Comparison of ENCODE assay signal across 12 mouse cellular contexts in the genomic region with DNA sequence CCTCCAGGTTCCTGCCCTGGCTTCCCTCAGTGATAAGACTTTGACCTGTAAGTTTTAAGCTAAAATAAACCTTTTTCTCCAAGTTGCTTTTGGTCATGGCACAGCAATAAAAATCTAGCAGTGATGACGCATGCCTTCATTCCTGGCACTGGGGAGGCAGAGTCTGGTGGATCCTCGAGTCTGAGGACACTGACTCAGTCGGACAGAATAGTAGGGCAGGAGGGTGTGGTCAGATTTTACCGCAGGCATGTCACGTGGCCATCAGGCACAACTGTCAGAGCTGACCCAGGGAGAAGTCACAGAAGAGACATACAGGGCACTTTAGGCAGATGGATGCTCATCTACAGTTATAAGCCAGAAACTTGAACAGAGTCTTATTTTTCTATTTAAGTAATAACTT. TPM values are rescaled to one million over a fixed set of nuclear protein-coding genes. Genes with fewer than 3 reads are reported as not detected.
DNase-seq lines count a peak whose midpoint lies in the region; ATAC-seq and TF ChIP-seq lines count a peak whose summit lies in the region.
"Had no signal": no experiment of that assay in that cellular context is flagged by ENCODE, and none has a peak within 500 bp of the region (broad histone marks: within the 10 kb centered on the region; RNA-seq: fewer than 3 reads in every experiment).

No protein-coding gene starts in this region.

- no peak overlapping the region for H3K4me3 ChIP-seq in lung, postnatal 0 days (ENCODE audit: low read depth, low read length)
- H3K4me3 ChIP-seq in lung, adult 2 months (replicated peaks; ENCODE audit: extremely low read depth, low read depth, low read length): no peak overlapping the region
- no peak overlapping the region for H3K4me3 ChIP-seq in intestine, embryonic 15.5 days (replicated peaks)
- H3K4me3 ChIP-seq: heart, embryonic 13.5 days; hindbrain, embryonic 13.5 days; limb, embryonic 13.5 days had no signal

- no peak overlapping the region for H3K27ac ChIP-seq in lung, postnatal 0 days (ENCODE audit: low read length)
- H3K27ac ChIP-seq in intestine, embryonic 15.5 days: no peak overlapping the region
- H3K27ac ChIP-seq: heart, embryonic 13.5 days; hindbrain, embryonic 13.5 days; limb, embryonic 13.5 days had no signal

- no peak for TF ChIP-seq EP300 in lung, postnatal 0 days (IDR thresholded peaks at IDR 0.05)

- H3K27me3 ChIP-seq in lung, postnatal 0 days (replicated peaks; ENCODE audit: insufficient read depth, low read length): no peaks in the 10 kb centered on the region
- H3K27me3 ChIP-seq in intestine, embryonic 15.5 days (replicated peaks): no peaks in the 10 kb centered on the region
- H3K27me3 ChIP-seq: heart, embryonic 13.5 days; limb, embryonic 13.5 days had no signal

- peak; percentile 22 for DNase-seq in lung, postnatal 0 days (ENCODE audit: low spot score)
- no peak for DNase-seq in lung, adult 2 months
- DNase-seq in CD4-positive helper T cell, adult 2 months (ENCODE audit: low read depth, low spot score): peak; percentile 30
- peak; percentile 79 for DNase-seq in adrenal gland, adult 8-10 months
- no peak for DNase-seq in embryo, embryonic 9.5 days (ENCODE audit: extremely low spot score)
- DNase-seq: kidney, adult 9 months; layer of hippocampus, adult 9-11 months had no signal

- no peak for TF ChIP-seq CTCF in lung, postnatal 0 days (IDR thresholded peaks at IDR 0.05)
- no peak for TF ChIP-seq CTCF in lung, adult 2 months (IDR thresholded peaks at IDR 0.05; ENCODE audit: insufficient read depth, low read length)

- no peak for TF ChIP-seq POLR2A in lung, adult 2 months (IDR thresholded peaks at IDR 0.05; ENCODE audit: borderline replicate concordance, extremely low read depth, low read depth, low read length)

- H3K9me3 ChIP-seq in lung, postnatal 0 days (ENCODE audit: low read length): no peaks in the 10 kb centered on the region
- no peaks in the 10 kb centered on the region for H3K9me3 ChIP-seq in intestine, embryonic 15.5 days
- H3K9me3 ChIP-seq: heart, embryonic 13.5 days; hindbrain, embryonic 13.5 days; limb, embryonic 13.5 days had no signal

- no peak overlapping the region for H3K9ac ChIP-seq in lung, postnatal 0 days (replicated peaks; ENCODE audit: low read depth)
- no peak overlapping the region for H3K9ac ChIP-seq in intestine, embryonic 15.5 days
- H3K9ac ChIP-seq: heart, embryonic 13.5 days; hindbrain, embryonic 13.5 days; limb, embryonic 13.5 days had no signal

- peaks cover 10% of the 10 kb centered on the region; the same call in 1 of the 2 replicates for H3K4me1 ChIP-seq in lung, postnatal 0 days (ENCODE audit: insufficient read depth, low read depth, low read length)
- no peaks in the 10 kb centered on the region for H3K4me1 ChIP-seq in lung, adult 2 months (ENCODE audit: control insufficient read depth, insufficient read depth, low read length)
- peaks cover 4% of the 10 kb centered on the region for H3K4me1 ChIP-seq in intestine, embryonic 15.5 days (replicated peaks)

- H3K36me3 ChIP-seq in lung, postnatal 0 days (ENCODE audit: insufficient read depth, low read length): no peaks in the 10 kb centered on the region
- H3K36me3 ChIP-seq in intestine, embryonic 15.5 days: no peaks in the 10 kb centered on the region
- H3K36me3 ChIP-seq: heart, embryonic 13.5 days; hindbrain, embryonic 13.5 days; limb, embryonic 13.5 days had no signal

- H3K4me2 ChIP-seq in lung, postnatal 0 days (replicated peaks; ENCODE audit: low read depth, low read length): no peak overlapping the region
- H3K4me2 ChIP-seq in intestine, embryonic 15.5 days (replicated peaks): no peak overlapping the region
- H3K4me2 ChIP-seq: heart, embryonic 13.5 days; hindbrain, embryonic 13.5 days; limb, embryonic 13.5 days had no signal

- no peak for ATAC-seq in lung, postnatal 0 days
- ATAC-seq in monocyte, adult 5-6 weeks (replicated peaks; ENCODE audit: insufficient number of reproducible peaks, low FRiP score, low TSS enrichment, poor library complexity, severe bottlenecking): peak; percentile 48; the same call in 1 of the 2 replicates
- ATAC-seq in intestine, embryonic 15.5 days: no peak

- WGBS in lung, postnatal 0 days: 60% methylated on average over 5 of the region's 5 CpGs
- 44% methylated on average over 5 of the region's 5 CpGs for WGBS in lung, adult 2 months
- WGBS in intestine, embryonic 15.5 days: 60% methylated on average over 5 of the region's 5 CpGs

RNA-seq across cellular contexts. Expression of a gene that starts 22.9 kb away (rescaled TPM):
- 4.7 and 5.3 TPM in 2 replicates for polyA plus RNA-seq in lung, postnatal 0 days (2015; fragmentation: Nextera tagmentation; extraction: Ambion mirVana)
- polyA plus RNA-seq in lung, adult 2 months (2012; rRNA removed): 4.2 and 6.6 TPM in 2 replicates
- total RNA-seq in adrenal gland, adult 8-10 months (2022): 10 to 100 TPM; 11.0 to 21.2 (median 15.8) TPM
- total RNA-seq in monocyte, adult 5-6 weeks (2017): 6.2 to 17.5 TPM (median 8.9 TPM) in 3 replicates
- polyA plus RNA-seq in intestine, embryonic 15.5 days (2015; fragmentation: Nextera tagmentation; extraction: Ambion mirVana): 17.5 and 19.7 TPM in 2 replicates

Comparison
In these comparisons a context has a peak if more than half of its experiments do, and no peak if none do; other contexts are left out.
1. DNase-seq: peak in lung, postnatal 0 days (single experiment), CD4-positive helper T cell, adult 2 months (single experiment) and adrenal gland, adult 8-10 months (single experiment); none in lung, adult 2 months (single experiment) and embryo, embryonic 9.5 days (single experiment).